Mouse (Mus musculus): ENCODE results near the gene Osbp2.

Osbp2 gene

GRCm38 (mm10) chr11:3817986-3818758 lies 45.5 kb downstream of the Osbp2 start:
- no peak for DNase-seq

- no peak for DNase-seq
Measured at GRCm38 (mm10) chr11:3815951-3816350, 47.8 kb downstream of the Osbp2 start.

GRCm38 (mm10) chr11:3813340-3813739 lies 50.4 kb downstream of the Osbp2 start:
- no peak for DNase-seq

- DNase-seq, result peak; percentile 70
Measured at GRCm38 (mm10) chr11:3808162-3808561, 55.5 kb downstream of the Osbp2 start.

- DNase-seq, result peak; percentile 78
Measured at GRCm38 (mm10) chr11:3805362-3805761, 58.3 kb downstream of the Osbp2 start.

GRCm38 (mm10) chr11:3804639-3805038 lies 59.1 kb downstream of the Osbp2 start:
- DNase-seq, result no peak

GRCm38 (mm10) chr11:3802057-3802456 lies 61.6 kb downstream of the Osbp2 start:
- no peak for DNase-seq

GRCm38 (mm10) chr11:3797631-3798215 lies 66.0 kb downstream of the Osbp2 start:
- no peak for DNase-seq

GRCm38 (mm10) chr11:3790736-3791135 lies 73.0 kb downstream of the Osbp2 start:
- no peak for DNase-seq

GRCm38 (mm10) chr11:3789919-3790318 lies 73.8 kb downstream of the Osbp2 start:
- no peak for DNase-seq

- peak; percentile 93 for DNase-seq
Measured at GRCm38 (mm10) chr11:3786564-3786963, 77.1 kb downstream of the Osbp2 start.

GRCm38 (mm10) chr11:3775263-3775644 lies 88.4 kb downstream of the Osbp2 start:
- no peak for DNase-seq

- peak; percentile 70 for DNase-seq
Measured at GRCm38 (mm10) chr11:3774463-3775262, 89.0 kb downstream of the Osbp2 start.

GRCm38 (mm10) chr11:3773782-3774462 lies 89.8 kb downstream of the Osbp2 start:
- DNase-seq, result peak; percentile 65

- peak; percentile 76 for DNase-seq
Measured at GRCm38 (mm10) chr11:3773136-3773535, 90.6 kb downstream of the Osbp2 start.

GRCm38 (mm10) chr11:3771348-3771747 lies 92.4 kb downstream of the Osbp2 start:
- peak; percentile 63 for DNase-seq

GRCm38 (mm10) chr11:3767830-3768229 lies 95.9 kb downstream of the Osbp2 start:
- no peak for DNase-seq

- no peak for DNase-seq
Measured at GRCm38 (mm10) chr11:3766964-3767363, 96.7 kb downstream of the Osbp2 start.

- DNase-seq, result no peak
Measured at GRCm38 (mm10) chr11:3764352-3764751, 99.4 kb downstream of the Osbp2 start.

GRCm38 (mm10) chr11:3761775-3762501 lies 101.8 kb downstream of the Osbp2 start:
- no peak for DNase-seq

- DNase-seq, result no peak
Measured at GRCm38 (mm10) chr11:3761339-3761738, 102.4 kb downstream of the Osbp2 start.

GRCm38 (mm10) chr11:3759433-3759832 lies 104.3 kb downstream of the Osbp2 start:
- DNase-seq, result peak; percentile 73

Data from cerebellum, adult 9-10 months (tissue).